Mouse (Mus musculus): Measurements from ENCODE around the gene Scpep1. TPM values are rescaled to one million over a fixed set of nuclear protein-coding genes. Genes with fewer than 3 reads are reported as not detected.
"Not testable (repeated sequence)": the region's sequence is repeated elsewhere in the genome, so short reads cannot be mapped to it uniquely, and the experiment has no call there.

The Scpep1 gene
- total and polyA plus RNA-seq, 2 experiments from 2014 or later = 27.4 to 28.9 TPM

DNA sequence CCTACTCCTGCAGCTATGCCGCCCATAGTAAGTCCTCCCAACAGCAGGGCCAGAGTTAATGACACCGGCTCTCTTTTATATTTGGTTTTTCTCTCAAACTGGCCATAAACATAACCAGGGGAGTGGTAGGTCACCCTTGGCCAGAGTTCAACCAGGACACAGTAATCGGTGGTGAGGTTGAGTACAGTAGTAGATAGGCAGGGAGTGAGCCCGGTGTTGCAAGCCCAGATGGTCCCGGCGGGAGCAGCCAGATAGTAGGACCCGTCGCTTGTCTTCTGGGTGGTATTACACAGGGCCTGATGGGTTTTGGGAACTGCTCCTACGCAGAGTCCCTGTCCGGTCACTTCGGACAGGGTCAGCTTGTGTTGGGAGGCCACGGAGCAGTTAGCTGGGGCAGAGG lies 63.8 kb downstream of the Scpep1 start:
- H3K4me3 ChIP-seq (ENCODE audit: low read depth, low read length); H3K27me3 ChIP-seq (ENCODE audit: insufficient read depth, low read length); H3K9ac ChIP-seq; H3K27ac ChIP-seq (ENCODE audit: low read depth, low read length); ATAC-seq; H3K4me1 ChIP-seq (ENCODE audit: insufficient read depth); DNase-seq; H3K9me3 ChIP-seq (ENCODE audit: low read length); H3K4me2 ChIP-seq (ENCODE audit: low read depth); H3K36me3 ChIP-seq (ENCODE audit: insufficient read depth): not testable (repeated sequence)
- WGBS = 99% methylated on average over 9 of the region's 12 CpGs

- not testable (repeated sequence) for H3K4me2 ChIP-seq (ENCODE audit: low read depth); H3K27ac ChIP-seq (ENCODE audit: low read depth, low read length); H3K9me3 ChIP-seq (ENCODE audit: low read length); DNase-seq; H3K36me3 ChIP-seq (ENCODE audit: insufficient read depth); H3K9ac ChIP-seq; ATAC-seq; H3K4me1 ChIP-seq (ENCODE audit: insufficient read depth); H3K27me3 ChIP-seq (ENCODE audit: insufficient read depth, low read length); H3K4me3 ChIP-seq (ENCODE audit: low read depth, low read length)
- WGBS = 92% methylated on average over 6 of the region's 11 CpGs
Measured at GRCm38 (mm10) chr11:88890904-88891303, 64.4 kb downstream of the Scpep1 start.

DNA sequence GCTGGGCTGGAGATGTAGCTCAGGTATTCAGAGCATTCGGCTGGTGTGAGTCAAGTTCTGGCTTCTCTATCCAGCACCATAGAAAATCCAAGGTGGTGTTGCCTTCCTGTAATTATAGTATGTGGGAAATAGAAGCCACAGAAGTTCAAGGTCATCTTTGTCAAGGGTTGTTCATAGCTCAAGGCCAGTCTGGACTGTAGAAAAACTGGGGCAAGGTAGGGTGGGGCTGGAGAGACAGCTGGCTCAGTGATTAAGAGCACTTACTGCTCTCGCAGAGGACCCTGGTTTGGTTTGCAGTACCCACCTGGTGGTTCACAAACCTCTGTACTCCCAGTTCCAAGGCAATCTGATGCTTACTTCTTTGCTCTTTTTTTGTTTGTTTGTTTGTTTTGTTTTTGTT lies 66.3 kb downstream of the Scpep1 start:
- Histone ChIP-seq H3K27me3 (ENCODE audit: insufficient read depth, low read length) (no peaks in the 10 kb centered on the region), H3K36me3 (ENCODE audit: insufficient read depth) (no peaks in the 10 kb centered on the region), H3K9ac (no peak overlapping the region), H3K4me2 (ENCODE audit: low read depth) (no peak overlapping the region), H3K4me1 (ENCODE audit: insufficient read depth) (no peaks in the 10 kb centered on the region), H3K4me3 (ENCODE audit: low read depth, low read length) (no peak overlapping the region), H3K9me3 (ENCODE audit: low read length) (no peaks in the 10 kb centered on the region), H3K27ac (ENCODE audit: low read depth, low read length) (no peak overlapping the region)
- WGBS = 93% methylated on average over 2 of the region's 2 CpGs
- ATAC-seq = no peak
- no peak for DNase-seq
- no peak for TF ChIP-seq CTCF (IDR thresholded peaks at IDR 0.05; ENCODE audit: low read depth)

GRCm38 (mm10) chr11:88884376-88885065 lies 70.7 kb downstream of the Scpep1 start:
- peak; percentile 43 for DNase-seq
- no peak for TF ChIP-seq CTCF (IDR thresholded peaks at IDR 0.05; ENCODE audit: low read depth)
- Histone ChIP-seq H3K4me2 (ENCODE audit: low read depth) (no peak overlapping the region), H3K9me3 (ENCODE audit: low read length) (no peaks in the 10 kb centered on the region), H3K4me1 (ENCODE audit: insufficient read depth) (no peaks in the 10 kb centered on the region), H3K9ac (no peak overlapping the region), H3K4me3 (ENCODE audit: low read depth, low read length) (no peak overlapping the region), H3K27ac (ENCODE audit: low read depth, low read length) (peak overlapping the region; percentile 35; the same call in 1 of the 2 replicates), H3K36me3 (ENCODE audit: insufficient read depth) (no peaks in the 10 kb centered on the region), H3K27me3 (ENCODE audit: insufficient read depth, low read length) (no peaks in the 10 kb centered on the region)
- WGBS = 51% methylated on average over 8 of the region's 8 CpGs
- ATAC-seq = peak; percentile 96

GRCm38 (mm10) chr11:88878011-88878410 lies 77.3 kb downstream of the Scpep1 start:
- WGBS = 93% methylated on average over 12 of the region's 12 CpGs
- H3K36me3 ChIP-seq (ENCODE audit: insufficient read depth) = no peaks in the 10 kb centered on the region
- H3K27me3 ChIP-seq (ENCODE audit: insufficient read depth, low read length) = no peaks in the 10 kb centered on the region; the same call in 1 of the 2 replicates
- no peak overlapping the region for H3K4me2 ChIP-seq (ENCODE audit: low read depth)
- H3K27ac ChIP-seq (ENCODE audit: low read depth, low read length) = no peak overlapping the region
- no peak overlapping the region for H3K4me3 ChIP-seq (ENCODE audit: low read depth, low read length)
- no peak for TF ChIP-seq CTCF (IDR thresholded peaks at IDR 0.05; ENCODE audit: low read depth)
- H3K9ac ChIP-seq = no peak overlapping the region
- DNase-seq = no peak
- H3K9me3 ChIP-seq (ENCODE audit: low read length) = no peaks in the 10 kb centered on the region
- ATAC-seq = no peak
- no peaks in the 10 kb centered on the region for H3K4me1 ChIP-seq (ENCODE audit: insufficient read depth)

Other genes starting within 250 kb of the Scpep1 start
- 81.4 and 107 TPM in 2 replicates for gene Msi2, start 237.0 kb downstream of the Scpep1 start, total RNA-seq (2014; rRNA removed)
- gene Msi2, start 237.0 kb downstream of the Scpep1 start, polyA plus RNA-seq (2015; fragmentation: Nextera tagmentation; extraction: Ambion mirVana) = 9.8 and 18.5 TPM in 2 replicates
- 53.2 and 60.7 TPM in 2 replicates for gene Akap1, start 90.9 kb downstream of the Scpep1 start, total RNA-seq (2014; rRNA removed)
- gene Akap1, start 90.9 kb downstream of the Scpep1 start, polyA plus RNA-seq (2015; fragmentation: Nextera tagmentation; extraction: Ambion mirVana) = 24.5 and 28.6 TPM in 2 replicates
- gene Elobl, start 11.5 kb upstream of the Scpep1 start, total RNA-seq (2014; rRNA removed) = not detected in 2 replicates
- gene Elobl, start 11.5 kb upstream of the Scpep1 start, polyA plus RNA-seq (2015; fragmentation: Nextera tagmentation; extraction: Ambion mirVana) = not detected in 2 replicates
- gene Coil, start 14.8 kb upstream of the Scpep1 start, total RNA-seq (2014; rRNA removed) = 40.1 and 44.9 TPM in 2 replicates
- 23.7 and 25.5 TPM in 2 replicates for gene Coil, start 14.8 kb upstream of the Scpep1 start, polyA plus RNA-seq (2015; fragmentation: Nextera tagmentation; extraction: Ambion mirVana)
- 2.4 and 4.6 TPM in 2 replicates for gene Trim25, start 43.9 kb upstream of the Scpep1 start, total RNA-seq (2014; rRNA removed)
- 2.7 and 4.9 TPM in 2 replicates for gene Trim25, start 43.9 kb upstream of the Scpep1 start, polyA plus RNA-seq (2015; fragmentation: Nextera tagmentation; extraction: Ambion mirVana)
- 30.5 and 37.8 TPM in 2 replicates for gene Dgke, start 111.4 kb upstream of the Scpep1 start, total RNA-seq (2014; rRNA removed)
- gene Dgke, start 111.4 kb upstream of the Scpep1 start, polyA plus RNA-seq (2015; fragmentation: Nextera tagmentation; extraction: Ambion mirVana) = 10.5 and 14.6 TPM in 2 replicates
- not detected in 2 replicates for gene Gm525, start 118.4 kb upstream of the Scpep1 start, total RNA-seq (2014; rRNA removed)
- 0.30 and 0.39 TPM in 2 replicates for gene Gm525, start 118.4 kb upstream of the Scpep1 start, polyA plus RNA-seq (2015; fragmentation: Nextera tagmentation; extraction: Ambion mirVana)